Mouse (Mus musculus): Measurements from ENCODE around the gene Artn. TPM values are rescaled to one million over a fixed set of nuclear protein-coding genes. Genes with fewer than 3 reads are reported as not detected.

The Artn gene
- polyA plus RNA-seq, 1 experiment from 2014 or later: 0.31 TPM

DNA sequence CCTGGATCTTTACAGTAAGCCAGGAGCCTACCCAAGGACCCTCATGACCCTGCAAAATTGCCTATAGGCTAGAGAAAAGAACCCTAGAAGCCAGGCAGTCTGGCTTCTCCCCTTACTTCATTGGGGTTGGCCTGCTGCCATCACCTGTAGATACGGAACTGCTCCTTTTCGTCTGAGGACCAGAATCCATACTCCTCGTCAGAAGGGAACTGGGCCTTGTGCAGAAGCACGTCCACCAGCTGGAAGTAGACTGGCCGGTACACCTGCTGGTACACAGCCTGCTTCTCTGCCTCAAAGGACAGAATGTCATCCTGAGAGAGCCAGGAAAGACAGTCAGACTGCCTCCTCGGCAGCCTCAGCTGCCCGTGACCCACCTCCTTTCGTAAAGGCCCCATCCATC, 24.8 kb downstream of the Artn start:
- Histone ChIP-seq H3K9ac (no peak overlapping the region), H3K27me3 (no peaks in the 10 kb centered on the region), H3K4me1 (peaks cover 22% of the 10 kb centered on the region), H3K4me3 (no peak overlapping the region), H3K4me2 (no peak overlapping the region), H3K9me3 (replicated peaks) (no peaks in the 10 kb centered on the region), H3K27ac (no peak overlapping the region), H3K36me3 (ENCODE audit: poor library complexity, severe bottlenecking) (peaks cover 67% of the 10 kb centered on the region)
- no peak for ATAC-seq
- WGBS: 92% methylated on average over 8 of the region's 8 CpGs

DNA sequence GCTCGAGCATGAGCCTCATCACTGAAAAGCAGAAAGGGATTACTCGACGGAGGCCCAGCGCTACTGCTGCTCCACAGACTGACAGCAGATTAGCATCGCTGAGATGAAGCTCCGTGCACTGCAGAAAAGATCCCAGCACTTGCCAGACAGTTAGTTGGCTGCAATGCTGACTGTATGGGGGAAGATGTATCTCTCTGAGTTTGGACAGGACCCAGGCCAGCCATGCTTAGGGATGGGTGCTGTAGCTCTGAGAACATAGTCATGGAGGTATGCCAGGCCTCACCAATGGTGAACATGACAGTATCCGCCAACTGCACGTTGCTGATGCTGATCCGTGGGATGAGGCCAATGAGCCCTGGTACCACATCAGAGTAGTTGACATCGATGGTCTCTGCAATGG, 25.5 kb downstream of the Artn start:
- Histone ChIP-seq H3K4me1 (peaks cover 15% of the 10 kb centered on the region), H3K4me3 (no peak overlapping the region), H3K36me3 (ENCODE audit: poor library complexity, severe bottlenecking) (peaks cover 74% of the 10 kb centered on the region), H3K27me3 (no peaks in the 10 kb centered on the region), H3K27ac (no peak overlapping the region), H3K4me2 (no peak overlapping the region), H3K9ac (no peak overlapping the region), H3K9me3 (replicated peaks) (no peaks in the 10 kb centered on the region)
- whole genome bisulfite sequencing: 87% methylated on average over 10 of the region's 10 CpGs
- no peak for ATAC-seq

DNA sequence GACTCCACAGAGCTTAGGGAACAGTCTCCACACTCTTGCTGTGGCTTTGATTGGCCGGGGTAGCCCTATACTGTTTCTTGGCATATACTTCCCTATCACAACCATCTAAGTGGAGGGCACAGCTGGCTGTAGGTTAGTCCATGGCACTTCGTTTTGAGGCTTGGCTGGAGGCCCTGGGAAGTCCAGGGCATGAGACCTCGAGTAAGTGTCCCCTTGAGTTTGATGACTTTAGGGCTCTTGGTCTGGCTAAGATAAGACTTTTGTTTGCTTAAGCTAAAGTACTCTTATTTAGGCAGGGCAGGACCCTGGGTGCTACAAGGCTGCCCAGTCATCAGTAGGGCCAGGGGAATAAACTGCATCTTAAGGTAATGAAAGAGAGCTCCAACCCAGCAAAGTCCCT, 31.5 kb downstream of the Artn start:
- Histone ChIP-seq H3K4me3 (no peak overlapping the region), H3K4me2 (no peak overlapping the region), H3K36me3 (ENCODE audit: poor library complexity, severe bottlenecking) (peaks cover 92% of the 10 kb centered on the region), H3K27ac (no peak overlapping the region), H3K9me3 (replicated peaks) (no peaks in the 10 kb centered on the region), H3K4me1 (no peaks in the 10 kb centered on the region), H3K9ac (no peak overlapping the region), H3K27me3 (no peaks in the 10 kb centered on the region)
- no peak for ATAC-seq
- 88% methylated on average over 3 of the region's 3 CpGs for WGBS

DNA sequence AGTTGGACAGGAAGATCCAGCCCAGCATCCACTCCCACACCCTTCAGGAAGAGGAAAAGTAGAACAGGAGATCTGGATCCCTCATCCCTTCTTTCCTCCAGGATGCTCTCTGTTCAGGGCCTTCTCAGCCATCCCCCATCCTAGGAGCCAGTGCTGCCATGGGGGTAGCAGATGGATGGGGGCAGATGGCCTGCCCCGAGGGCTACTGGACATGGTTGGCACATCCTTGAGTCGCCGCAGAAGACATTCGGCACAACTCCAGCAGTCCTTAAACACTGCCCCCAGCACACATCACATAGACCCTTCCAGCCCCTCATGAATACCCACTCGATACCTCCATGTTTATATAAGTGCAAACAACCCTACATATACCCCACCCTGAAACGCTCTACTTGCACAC, 33.5 kb downstream of the Artn start:
- Histone ChIP-seq H3K36me3 (ENCODE audit: poor library complexity, severe bottlenecking) (peaks cover 71% of the 10 kb centered on the region), H3K4me2 (no peak overlapping the region), H3K4me1 (peaks cover 8% of the 10 kb centered on the region), H3K4me3 (no peak overlapping the region), H3K9ac (no peak overlapping the region), H3K9me3 (replicated peaks) (no peaks in the 10 kb centered on the region), H3K27me3 (no peaks in the 10 kb centered on the region), H3K27ac (no peak overlapping the region)
- ATAC-seq: no peak
- 98% methylated on average over 6 of the region's 6 CpGs for WGBS

DNA sequence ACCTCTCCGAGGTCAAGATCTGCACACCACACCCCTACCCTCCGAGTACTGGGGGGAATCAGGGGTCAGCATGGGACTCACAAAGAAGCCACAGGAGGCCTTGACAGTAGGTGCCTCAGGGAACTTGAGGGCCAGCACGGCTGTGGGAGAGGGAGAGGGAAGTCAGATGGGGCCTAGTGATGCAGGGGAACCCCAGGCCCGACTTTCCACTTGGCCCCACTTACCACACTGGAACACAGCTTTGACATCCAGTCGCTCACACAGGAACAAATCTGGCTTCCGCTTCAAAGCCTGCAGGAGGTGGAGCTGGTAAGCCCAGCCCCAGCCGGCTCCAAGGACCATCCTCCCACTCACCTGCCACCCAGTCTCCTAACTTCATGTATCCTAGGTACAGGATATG, 34.2 kb downstream of the Artn start:
- H3K27ac ChIP-seq: no peak overlapping the region
- H3K27me3 ChIP-seq: no peaks in the 10 kb centered on the region
- H3K4me1 ChIP-seq: peaks cover 15% of the 10 kb centered on the region
- H3K4me2 ChIP-seq: no peak overlapping the region
- H3K4me3 ChIP-seq: no peak overlapping the region
- no peak overlapping the region for H3K9ac ChIP-seq
- peaks cover 67% of the 10 kb centered on the region for H3K36me3 ChIP-seq (ENCODE audit: poor library complexity, severe bottlenecking)
- no peak for ATAC-seq
- WGBS: 85% methylated on average over 7 of the region's 7 CpGs
- no peaks in the 10 kb centered on the region for H3K9me3 ChIP-seq (replicated peaks)

DNA sequence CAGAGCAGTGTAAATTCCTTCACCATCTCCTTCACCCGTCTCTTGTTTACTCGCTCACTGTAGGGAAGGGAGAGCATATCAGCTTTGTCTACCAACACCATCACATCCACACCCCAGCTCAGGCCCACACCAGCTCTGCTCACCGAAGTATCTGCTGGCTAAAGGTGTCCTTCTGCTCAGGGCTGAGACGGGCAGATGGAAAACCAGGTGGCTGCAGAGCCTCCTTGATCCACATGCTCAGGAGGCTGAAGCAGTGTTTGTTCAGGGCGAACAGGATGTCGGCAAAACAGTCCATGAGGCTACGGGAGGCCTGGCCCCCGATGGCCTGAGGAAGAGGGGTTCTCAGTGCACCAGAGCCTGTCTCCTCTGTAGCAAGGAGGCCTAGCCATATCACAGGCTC, 35.0 kb downstream of the Artn start:
- Histone ChIP-seq H3K4me2 (no peak overlapping the region), H3K27ac (no peak overlapping the region), H3K9me3 (replicated peaks) (no peaks in the 10 kb centered on the region), H3K4me3 (no peak overlapping the region), H3K36me3 (ENCODE audit: poor library complexity, severe bottlenecking) (peaks cover 67% of the 10 kb centered on the region), H3K27me3 (no peaks in the 10 kb centered on the region), H3K9ac (no peak overlapping the region), H3K4me1 (peaks cover 15% of the 10 kb centered on the region)
- 93% methylated on average over 8 of the region's 8 CpGs for WGBS
- no peak for ATAC-seq

DNA sequence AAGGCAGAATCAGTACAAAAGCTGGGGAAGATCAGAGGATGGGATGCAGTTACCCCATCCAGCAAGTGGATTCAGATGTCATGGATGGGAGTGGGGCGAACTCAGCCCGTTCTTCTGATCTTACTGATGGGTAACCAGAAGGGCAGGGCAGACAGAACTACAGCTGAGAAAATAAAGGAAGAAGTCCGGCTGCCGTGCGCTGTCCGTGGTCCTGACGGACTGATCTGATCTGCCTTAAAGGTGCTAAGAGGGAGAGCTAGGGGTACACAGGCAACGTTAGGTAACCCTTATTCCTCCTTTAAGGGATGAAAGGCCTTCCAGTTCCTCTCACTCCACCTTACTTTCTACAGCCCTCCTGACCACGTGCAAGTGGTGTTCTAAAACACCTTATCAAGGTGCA, 36.2 kb downstream of the Artn start:
- Histone ChIP-seq H3K4me3 (no peak overlapping the region), H3K9ac (no peak overlapping the region), H3K4me1 (peaks cover 15% of the 10 kb centered on the region), H3K27ac (no peak overlapping the region), H3K36me3 (ENCODE audit: poor library complexity, severe bottlenecking) (peaks cover 63% of the 10 kb centered on the region), H3K4me2 (no peak overlapping the region), H3K9me3 (replicated peaks) (no peaks in the 10 kb centered on the region), H3K27me3 (no peaks in the 10 kb centered on the region)
- no peak for ATAC-seq
- 29% methylated on average over 9 of the region's 9 CpGs for WGBS

DNA sequence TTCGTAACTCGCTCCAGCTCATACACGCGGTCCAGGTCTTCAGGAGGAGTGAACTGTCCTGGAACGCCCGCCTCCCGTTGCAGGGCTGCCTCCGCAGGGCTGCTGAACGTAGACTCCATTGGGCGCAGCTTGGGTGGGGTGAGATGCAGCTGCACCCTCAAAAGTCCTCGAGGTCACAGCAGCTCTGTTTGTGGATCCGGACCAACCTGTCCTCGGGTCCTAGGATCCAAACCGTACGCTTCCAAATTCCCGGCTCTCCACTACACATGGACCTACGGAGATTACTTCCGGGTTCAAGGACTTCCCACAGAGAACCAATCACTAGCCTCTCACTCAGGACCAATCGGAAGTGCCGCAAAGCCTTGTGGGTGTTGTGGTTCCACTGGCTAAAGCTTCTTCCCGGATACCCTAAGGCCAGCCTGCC, 37.8 kb downstream of the Artn start, which contains the start of gene Dph2:
TSS of gene Dph2 (minus strand) at position 295 of the 424 bp plus-strand sequence.
- no peaks in the 10 kb centered on the region for H3K27me3 ChIP-seq
- H3K4me1 ChIP-seq: peaks cover 21% of the 10 kb centered on the region
- H3K36me3 ChIP-seq (ENCODE audit: poor library complexity, severe bottlenecking): peaks cover 48% of the 10 kb centered on the region
- H3K9ac ChIP-seq: peak within 1 kb of the TSS; percentile 66
- no peak within 1 kb of the TSS for H3K27ac ChIP-seq
- H3K9me3 ChIP-seq (replicated peaks): no peaks in the 10 kb centered on the region
- peak; percentile 89 for ATAC-seq
- peak within 1 kb of the TSS; percentile 92 for H3K4me2 ChIP-seq
- peak within 1 kb of the TSS; percentile 74 for H3K4me3 ChIP-seq
- WGBS: 0% methylated on average over 21 of the region's 21 CpGs

DNA sequence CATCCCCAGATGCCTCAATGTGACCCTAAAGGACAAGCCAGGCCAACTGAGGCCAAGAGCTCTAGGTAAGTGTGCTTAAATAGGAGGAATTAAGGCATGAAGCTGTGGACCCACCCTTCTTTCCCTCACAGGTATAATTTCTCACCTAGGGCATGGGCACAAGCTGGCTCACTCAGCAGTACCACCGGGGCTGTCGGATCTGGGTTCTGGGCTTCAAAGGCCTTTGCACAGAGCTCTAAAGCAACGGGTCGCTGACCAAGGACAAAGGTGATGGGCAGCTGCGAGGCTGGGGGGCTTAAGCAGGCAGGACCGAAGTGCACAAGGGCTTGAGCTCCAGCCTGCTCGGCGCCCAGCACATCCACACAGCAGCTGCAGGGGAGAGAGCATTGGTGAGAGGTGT, 38.8 kb downstream of the Artn start:
- peaks cover 42% of the 10 kb centered on the region for H3K36me3 ChIP-seq (ENCODE audit: poor library complexity, severe bottlenecking)
- no peaks in the 10 kb centered on the region for H3K9me3 ChIP-seq (replicated peaks)
- H3K27ac ChIP-seq: no peak overlapping the region
- 51% methylated on average over 8 of the region's 8 CpGs for WGBS
- H3K4me1 ChIP-seq: peaks cover 31% of the 10 kb centered on the region
- peak overlapping the region; percentile 92 for H3K4me2 ChIP-seq
- H3K9ac ChIP-seq: peak overlapping the region; percentile 66; the same call in 1 of the 2 replicates
- peak overlapping the region; percentile 74 for H3K4me3 ChIP-seq
- no peak for ATAC-seq
- H3K27me3 ChIP-seq: no peaks in the 10 kb centered on the region

DNA sequence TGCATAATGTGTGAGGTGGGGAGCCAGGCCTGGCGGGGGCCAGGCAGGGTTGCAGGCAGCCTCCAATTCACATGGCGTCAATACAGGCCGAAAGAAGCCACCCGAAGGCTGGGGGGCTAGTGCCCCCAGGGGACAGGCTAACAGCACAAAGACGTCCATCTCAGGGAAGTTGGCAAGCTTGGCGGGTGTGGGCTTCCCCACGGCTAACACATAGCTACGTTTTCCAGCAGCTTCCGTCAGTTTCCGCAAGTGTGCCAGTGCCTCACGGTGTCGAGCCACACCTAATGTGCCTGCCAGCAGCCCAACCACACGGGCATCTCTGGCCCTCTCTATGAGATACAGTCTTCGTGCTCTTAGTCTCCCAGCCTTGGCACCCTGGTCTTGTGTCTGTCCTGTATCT, 39.5 kb downstream of the Artn start:
- H3K9me3 ChIP-seq (replicated peaks): no peaks in the 10 kb centered on the region
- no peak overlapping the region for H3K9ac ChIP-seq
- ATAC-seq: no peak
- no peak overlapping the region for H3K27ac ChIP-seq
- WGBS: 91% methylated on average over 14 of the region's 14 CpGs
- peaks cover 38% of the 10 kb centered on the region for H3K4me1 ChIP-seq
- no peak overlapping the region for H3K4me2 ChIP-seq
- no peak overlapping the region for H3K4me3 ChIP-seq
- peaks cover 42% of the 10 kb centered on the region for H3K36me3 ChIP-seq (ENCODE audit: poor library complexity, severe bottlenecking)
- no peaks in the 10 kb centered on the region for H3K27me3 ChIP-seq

DNA sequence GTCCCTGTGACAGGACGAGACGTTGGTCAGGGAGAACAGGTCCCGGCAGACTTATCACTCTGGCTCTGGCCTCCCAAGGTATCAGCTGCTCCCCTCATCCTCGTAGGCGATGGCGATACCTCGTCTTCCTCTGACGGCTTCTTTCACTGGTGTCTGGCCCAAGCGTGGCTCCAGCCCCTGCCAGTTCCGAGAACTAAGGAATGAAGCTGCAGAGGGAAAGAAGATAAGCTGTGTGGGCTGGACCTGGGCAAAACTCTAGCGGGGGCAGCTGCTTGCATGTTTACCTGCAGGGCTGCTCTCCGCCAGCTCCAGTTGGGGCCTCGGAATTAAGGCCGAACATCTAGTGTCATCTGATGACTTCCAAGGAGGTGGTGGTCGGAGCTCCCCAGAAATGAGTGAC, 40.1 kb downstream of the Artn start:
- 93% methylated on average over 15 of the region's 15 CpGs for WGBS
- H3K9ac ChIP-seq: no peak overlapping the region

DNA sequence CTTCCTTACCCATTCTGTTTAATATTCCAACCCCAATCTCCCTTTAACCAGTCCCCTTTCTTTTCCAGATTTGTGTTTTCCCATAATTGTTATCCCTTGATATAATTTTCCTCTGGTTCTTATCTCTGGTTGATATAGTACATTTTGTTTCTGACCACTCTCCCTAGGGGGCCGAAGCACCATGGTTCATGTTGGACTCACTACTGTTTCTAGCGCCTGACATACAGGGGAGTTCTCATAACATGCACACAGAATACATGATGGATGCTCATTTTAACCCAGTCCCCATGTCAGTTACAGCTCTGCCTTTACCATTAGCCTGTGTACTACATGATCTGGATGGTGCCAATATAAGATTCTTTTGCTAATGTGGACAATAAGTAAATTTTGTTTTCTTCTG, 41.6 kb downstream of the Artn start:
- Histone ChIP-seq H3K36me3 (ENCODE audit: poor library complexity, severe bottlenecking) (peaks cover 40% of the 10 kb centered on the region), H3K4me2 (peak overlapping the region; percentile 88), H3K9ac (peak overlapping the region; percentile 93), H3K9me3 (replicated peaks) (no peaks in the 10 kb centered on the region), H3K27me3 (no peaks in the 10 kb centered on the region), H3K4me1 (peaks cover 47% of the 10 kb centered on the region), H3K27ac (no peak overlapping the region), H3K4me3 (peak overlapping the region; percentile 92)
- WGBS: 87% methylated on average over 2 of the region's 2 CpGs
- no peak for ATAC-seq

More for the DNA sequence above, 40.1 kb downstream of the Artn start:
- Histone ChIP-seq H3K36me3 (ENCODE audit: poor library complexity, severe bottlenecking) (peaks cover 42% of the 10 kb centered on the region), H3K4me3 (no peak overlapping the region), H3K4me1 (peaks cover 38% of the 10 kb centered on the region), H3K4me2 (no peak overlapping the region), H3K27me3 (no peaks in the 10 kb centered on the region), H3K9me3 (replicated peaks) (no peaks in the 10 kb centered on the region), H3K27ac (no peak overlapping the region)
- ATAC-seq: no peak

DNA sequence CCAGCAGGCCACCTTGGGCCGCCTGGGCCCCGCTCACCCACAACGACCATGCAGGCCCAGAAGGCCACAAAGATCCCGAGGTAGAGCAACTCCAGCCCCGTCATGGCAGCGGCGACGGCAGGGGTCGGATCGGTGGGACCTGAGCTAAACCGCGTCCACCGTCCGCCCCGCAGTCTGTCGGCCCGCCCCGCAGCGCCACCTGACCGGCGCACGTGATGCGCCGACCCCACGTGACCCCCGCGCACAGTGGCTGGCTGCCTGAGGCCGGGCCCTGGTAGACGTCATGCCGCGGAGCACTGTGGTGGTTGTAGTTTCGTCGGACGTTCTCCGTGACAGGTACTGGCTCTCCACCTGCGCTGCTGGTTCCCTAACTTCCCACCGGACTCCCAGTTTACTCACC, 42.4 kb downstream of the Artn start, which contains the start of gene Atp6v0b:
TSS of gene Atp6v0b (minus strand) at position 201 of the 400 bp plus-strand sequence.
- H3K36me3 ChIP-seq (ENCODE audit: poor library complexity, severe bottlenecking): peaks cover 40% of the 10 kb centered on the region
- peak within 1 kb of the TSS; percentile 92 for H3K4me3 ChIP-seq
- H3K4me1 ChIP-seq: peaks cover 50% of the 10 kb centered on the region
- peak within 1 kb of the TSS; percentile 93 for H3K9ac ChIP-seq
- H3K9me3 ChIP-seq (replicated peaks): no peaks in the 10 kb centered on the region
- H3K27me3 ChIP-seq: no peaks in the 10 kb centered on the region
- H3K27ac ChIP-seq: no peak within 1 kb of the TSS
- peak within 1 kb of the TSS; percentile 88 for H3K4me2 ChIP-seq
- ATAC-seq: peak; percentile 89
- WGBS: under 1% methylated on average over 37 of the region's 37 CpGs
